Mouse (Mus musculus): Measurements from ENCODE around the gene Tfec. TPM values are rescaled to one million over a fixed set of nuclear protein-coding genes. Genes with fewer than 3 reads are reported as not detected.

The Tfec gene
- not detected in 2 replicates for polyA plus RNA-seq (2012; rRNA removed)

GRCm38 (mm10) chr6:16898251-16898862 is at the start of gene Tfec:
Tfec (minus strand) TSS chr6:16898441.
- no peak within 1 kb of the TSS for H3K4me3 ChIP-seq (ENCODE audit: control insufficient read depth, low read depth, low read length)
- H3K27ac ChIP-seq (ENCODE audit: control insufficient read depth, insufficient read depth, low read depth, low read length), result no peak within 1 kb of the TSS
- H3K36me3 ChIP-seq (ENCODE audit: control insufficient read depth, insufficient read depth, low read length), result no peaks in the 10 kb centered on the region
- no peak for TF ChIP-seq POLR2A (IDR thresholded peaks at IDR 0.05; ENCODE audit: control insufficient read depth, low read depth, low read length)
- no peak for TF ChIP-seq CTCF (IDR thresholded peaks at IDR 0.05; ENCODE audit: control insufficient read depth, insufficient read depth, insufficient replicate concordance, low read depth, low read length)
- H3K4me1 ChIP-seq (ENCODE audit: control insufficient read depth, insufficient read depth, low read length), result no peaks in the 10 kb centered on the region
- H3K27me3 ChIP-seq (ENCODE audit: control insufficient read depth, insufficient read depth, low read length), result no peaks in the 10 kb centered on the region

GRCm38 (mm10) chr6:16947837-16948236 is 49.6 kb upstream of the Tfec start:
- TF ChIP-seq CTCF (IDR thresholded peaks at IDR 0.05; ENCODE audit: control insufficient read depth, insufficient read depth, insufficient replicate concordance, low read depth, low read length) (no peak), POLR2A (IDR thresholded peaks at IDR 0.05; ENCODE audit: control insufficient read depth, low read depth, low read length) (no peak)
- no peaks in the 10 kb centered on the region for H3K27me3 ChIP-seq (ENCODE audit: control insufficient read depth, insufficient read depth, low read length)
- no peak overlapping the region for H3K27ac ChIP-seq (ENCODE audit: control insufficient read depth, insufficient read depth, low read depth, low read length)
- H3K36me3 ChIP-seq (ENCODE audit: control insufficient read depth, insufficient read depth, low read length), result no peaks in the 10 kb centered on the region
- no peaks in the 10 kb centered on the region for H3K4me1 ChIP-seq (ENCODE audit: control insufficient read depth, insufficient read depth, low read length)
- no peak overlapping the region for H3K4me3 ChIP-seq (ENCODE audit: control insufficient read depth, low read depth, low read length)

- no peaks in the 10 kb centered on the region for H3K36me3 ChIP-seq (ENCODE audit: control insufficient read depth, insufficient read depth, low read length)
- no peak overlapping the region for H3K27ac ChIP-seq (ENCODE audit: control insufficient read depth, insufficient read depth, low read depth, low read length)
- no peaks in the 10 kb centered on the region for H3K4me1 ChIP-seq (ENCODE audit: control insufficient read depth, insufficient read depth, low read length)
- TF ChIP-seq POLR2A (IDR thresholded peaks at IDR 0.05; ENCODE audit: control insufficient read depth, low read depth, low read length), result no peak
- TF ChIP-seq CTCF (IDR thresholded peaks at IDR 0.05; ENCODE audit: control insufficient read depth, insufficient read depth, insufficient replicate concordance, low read depth, low read length), result no peak
- no peaks in the 10 kb centered on the region for H3K27me3 ChIP-seq (ENCODE audit: control insufficient read depth, insufficient read depth, low read length)
- H3K4me3 ChIP-seq (ENCODE audit: control insufficient read depth, low read depth, low read length), result no peak overlapping the region
Observed at GRCm38 (mm10) chr6:16943513-16943912, 45.3 kb upstream of the Tfec start.

- H3K4me1 ChIP-seq (ENCODE audit: control insufficient read depth, insufficient read depth, low read length), result no peaks in the 10 kb centered on the region
- H3K27ac ChIP-seq (ENCODE audit: control insufficient read depth, insufficient read depth, low read depth, low read length), result no peak overlapping the region
- TF ChIP-seq POLR2A (IDR thresholded peaks at IDR 0.05; ENCODE audit: control insufficient read depth, low read depth, low read length) (no peak), CTCF (IDR thresholded peaks at IDR 0.05; ENCODE audit: control insufficient read depth, insufficient read depth, insufficient replicate concordance, low read depth, low read length) (no peak)
- no peak overlapping the region for H3K4me3 ChIP-seq (ENCODE audit: control insufficient read depth, low read depth, low read length)
- H3K27me3 ChIP-seq (ENCODE audit: control insufficient read depth, insufficient read depth, low read length), result no peaks in the 10 kb centered on the region
- H3K36me3 ChIP-seq (ENCODE audit: control insufficient read depth, insufficient read depth, low read length), result no peaks in the 10 kb centered on the region
Observed at GRCm38 (mm10) chr6:16942433-16942832, 44.2 kb upstream of the Tfec start.

GRCm38 (mm10) chr6:16931059-16931458 is 32.8 kb upstream of the Tfec start:
- no peak for TF ChIP-seq CTCF (IDR thresholded peaks at IDR 0.05; ENCODE audit: control insufficient read depth, insufficient read depth, insufficient replicate concordance, low read depth, low read length)
- TF ChIP-seq POLR2A (IDR thresholded peaks at IDR 0.05; ENCODE audit: control insufficient read depth, low read depth, low read length), result no peak
- H3K36me3 ChIP-seq (ENCODE audit: control insufficient read depth, insufficient read depth, low read length), result no peaks in the 10 kb centered on the region
- no peak overlapping the region for H3K4me3 ChIP-seq (ENCODE audit: control insufficient read depth, low read depth, low read length)
- H3K4me1 ChIP-seq (ENCODE audit: control insufficient read depth, insufficient read depth, low read length), result no peaks in the 10 kb centered on the region
- no peak overlapping the region for H3K27ac ChIP-seq (ENCODE audit: control insufficient read depth, insufficient read depth, low read depth, low read length)
- no peaks in the 10 kb centered on the region for H3K27me3 ChIP-seq (ENCODE audit: control insufficient read depth, insufficient read depth, low read length)

DNA sequence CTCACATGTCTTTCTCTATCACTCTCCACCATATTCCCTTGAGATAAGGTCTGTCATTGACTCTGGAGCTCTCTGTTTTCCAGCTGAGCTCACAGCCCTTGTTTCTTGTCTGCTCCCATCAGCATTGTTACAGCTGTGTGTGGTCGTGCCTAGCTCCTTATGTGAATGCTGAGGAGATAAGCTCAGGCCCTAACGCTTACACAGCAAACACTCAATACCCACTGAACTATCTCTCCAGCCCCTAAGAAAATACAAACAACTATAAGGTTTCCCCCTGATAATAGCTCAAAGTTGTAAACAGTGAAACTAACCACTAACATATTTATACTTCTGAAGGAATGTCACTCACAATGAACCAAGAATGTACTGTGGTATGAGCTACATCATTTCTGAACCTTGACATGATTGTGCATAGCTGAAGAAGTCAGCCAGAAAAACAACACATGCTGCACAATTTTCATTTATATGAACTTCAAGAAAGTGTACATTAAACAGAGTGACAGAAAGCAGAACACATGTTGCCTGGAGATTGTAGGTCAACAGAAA is 21.9 kb upstream of the Tfec start:
- H3K4me3 ChIP-seq (ENCODE audit: control insufficient read depth, low read depth, low read length), result no peak overlapping the region
- H3K4me1 ChIP-seq (ENCODE audit: control insufficient read depth, insufficient read depth, low read length), result no peaks in the 10 kb centered on the region
- TF ChIP-seq POLR2A (IDR thresholded peaks at IDR 0.05; ENCODE audit: control insufficient read depth, low read depth, low read length) (no peak), CTCF (IDR thresholded peaks at IDR 0.05; ENCODE audit: control insufficient read depth, insufficient read depth, insufficient replicate concordance, low read depth, low read length) (no peak)
- H3K27ac ChIP-seq (ENCODE audit: control insufficient read depth, insufficient read depth, low read depth, low read length), result no peak overlapping the region
- H3K27me3 ChIP-seq (ENCODE audit: control insufficient read depth, insufficient read depth, low read length), result no peaks in the 10 kb centered on the region
- no peaks in the 10 kb centered on the region for H3K36me3 ChIP-seq (ENCODE audit: control insufficient read depth, insufficient read depth, low read length)

DNA sequence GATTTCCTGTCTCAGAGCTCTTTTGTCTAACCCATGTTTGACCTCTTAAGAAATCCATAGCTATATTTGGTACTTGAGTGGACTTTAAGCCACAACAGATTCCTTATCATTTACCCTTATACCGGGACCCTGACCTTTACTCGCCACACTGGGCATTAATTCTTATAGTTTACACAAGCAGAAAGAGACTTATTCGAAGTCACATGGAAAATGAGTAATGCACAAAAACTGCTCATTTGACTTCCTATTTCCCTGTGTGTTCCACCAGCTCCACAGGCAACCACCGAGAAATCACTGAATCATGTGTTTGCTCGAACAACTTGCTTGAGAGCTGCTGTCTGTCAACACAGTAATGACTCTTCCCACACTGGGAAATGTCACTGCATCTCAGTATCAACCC is 6.4 kb downstream of the Tfec start:
- no peaks in the 10 kb centered on the region for H3K4me1 ChIP-seq (ENCODE audit: control insufficient read depth, insufficient read depth, low read length)
- TF ChIP-seq CTCF (IDR thresholded peaks at IDR 0.05; ENCODE audit: control insufficient read depth, insufficient read depth, insufficient replicate concordance, low read depth, low read length), result no peak
- no peak for TF ChIP-seq POLR2A (IDR thresholded peaks at IDR 0.05; ENCODE audit: control insufficient read depth, low read depth, low read length)
- no peak overlapping the region for H3K4me3 ChIP-seq (ENCODE audit: control insufficient read depth, low read depth, low read length)
- no peak overlapping the region for H3K27ac ChIP-seq (ENCODE audit: control insufficient read depth, insufficient read depth, low read depth, low read length)
- no peaks in the 10 kb centered on the region for H3K36me3 ChIP-seq (ENCODE audit: control insufficient read depth, insufficient read depth, low read length)
- H3K27me3 ChIP-seq (ENCODE audit: control insufficient read depth, insufficient read depth, low read length), result no peaks in the 10 kb centered on the region
